Mouse (Mus musculus) liver, postnatal 0 days (tissue): ENCODE measurements at regions not wholly inside any gene's neighbourhood (a gene's known extent, or its start where the extent isn't known, plus 50 kb on each side); places are given as distances from the start of the nearest gene placed in this dataset.

Experiments
- CTCF ChIP-seq: sonication (generic); IDR thresholded peaks from 2 replicates; pipeline ENCODE4 v1.5.1; 2016; ENCODE audit warnings: antibody characterized with exemption, low read depth
- EP300 ChIP-seq: IDR thresholded peaks from 2 replicates; pipeline ENCODE4 v1.6.1; 2016; ENCODE audit warnings: antibody characterized with exemption, low read depth, mild to moderate bottlenecking

DNA sequence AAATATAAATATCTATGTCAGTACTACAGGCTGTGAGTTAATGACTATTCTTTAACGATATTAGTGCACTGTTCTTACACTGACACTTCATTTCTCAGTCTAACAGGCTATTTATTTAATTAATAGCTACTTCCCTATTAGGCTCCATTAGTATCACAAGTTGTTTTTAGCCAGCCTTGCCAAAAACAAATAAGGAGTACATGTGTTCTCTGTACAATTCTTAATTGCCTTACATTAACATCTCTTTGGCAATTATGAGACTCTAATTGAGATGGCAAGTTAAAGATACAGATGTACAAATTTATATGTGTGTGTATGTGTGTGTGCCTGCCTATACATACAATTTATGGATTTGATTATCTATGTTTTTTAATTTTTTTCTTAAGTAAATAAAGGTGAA, 67.1 kb upstream of the Spaca1 start:
- TF ChIP-seq EP300, result no peak
- TF ChIP-seq CTCF, result no peak
